Comparison of ENCODE assay signal across 8 mouse cellular contexts in genomic region chr11:20603066-20603812, GRCm38 (mm10).
DNase-seq lines count a peak whose midpoint lies in the region; ATAC-seq and TF ChIP-seq lines count a peak whose summit lies in the region.

No protein-coding gene starts in this region.

- no peak for DNase-seq in kidney, postnatal 14 days
- peak; percentile 85 for DNase-seq in hindbrain, postnatal 0 days (ENCODE audit: low spot score)
- peak; percentile 86 for DNase-seq in mesoderm, embryonic 11.5 days (ENCODE audit: low read depth, low spot score)
- DNase-seq in thymus, postnatal 4 days, result no peak
- DNase-seq in ovary, postnatal 14 days (ENCODE audit: low spot score), result no peak
- DNase-seq in kidney, adult 18-20 months, result no peak

- ATAC-seq in kidney, embryonic 16.5 days (ENCODE audit: low FRiP score, low TSS enrichment), result no peak
- no peak for ATAC-seq in embryonic facial prominence, embryonic 15.5 days (ENCODE audit: insufficient number of reproducible peaks, low FRiP score, low TSS enrichment, low read depth)
- ATAC-seq in hindbrain, postnatal 0 days, result peak; percentile 85

- no peak overlapping the region for H3K4me3 ChIP-seq in kidney, embryonic 16.5 days (ENCODE audit: low read length)
- 0 out of 2 replicates have a peak overlapping the region, but pooled peaks have one; percentile 2 for H3K4me3 ChIP-seq in embryonic facial prominence, embryonic 15.5 days (replicated peaks)
- peak overlapping the region; percentile 23; the same call in 1 of the 2 replicates for H3K4me3 ChIP-seq in hindbrain, postnatal 0 days (ENCODE audit: low read length)

- no peaks in the 10 kb centered on the region for H3K27me3 ChIP-seq in kidney, embryonic 16.5 days (ENCODE audit: insufficient read depth, low read length)
- no peaks in the 10 kb centered on the region for H3K27me3 ChIP-seq in embryonic facial prominence, embryonic 15.5 days
- H3K27me3 ChIP-seq in hindbrain, postnatal 0 days (ENCODE audit: insufficient read depth, low read length), result no peaks in the 10 kb centered on the region

- 0 out of 2 replicates have a peak, but pooled peaks cover 2% of the 10 kb centered on the region for H3K4me1 ChIP-seq in kidney, embryonic 16.5 days (ENCODE audit: insufficient read depth, low read length)
- H3K4me1 ChIP-seq in embryonic facial prominence, embryonic 15.5 days, result peaks cover 7% of the 10 kb centered on the region; the same call in 1 of the 2 replicates
- no peaks in the 10 kb centered on the region for H3K4me1 ChIP-seq in hindbrain, postnatal 0 days (ENCODE audit: insufficient read depth, low read length)

- H3K27ac ChIP-seq in kidney, embryonic 16.5 days (ENCODE audit: low read length), result no peak overlapping the region
- peak overlapping the region; percentile 28; the same call in 1 of the 2 replicates for H3K27ac ChIP-seq in embryonic facial prominence, embryonic 15.5 days (replicated peaks)
- peak overlapping the region; percentile 71 for H3K27ac ChIP-seq in hindbrain, postnatal 0 days

- H3K9ac ChIP-seq in kidney, embryonic 16.5 days (replicated peaks; ENCODE audit: low read length), result no peak overlapping the region
- H3K9ac ChIP-seq in embryonic facial prominence, embryonic 15.5 days, result no peak overlapping the region
- H3K9ac ChIP-seq in hindbrain, postnatal 0 days (replicated peaks; ENCODE audit: low read length), result 0 out of 2 replicates have a peak overlapping the region, but pooled peaks have one; percentile 30

- no peaks in the 10 kb centered on the region for H3K36me3 ChIP-seq in kidney, embryonic 16.5 days (ENCODE audit: insufficient read depth, low read length)
- H3K36me3 ChIP-seq in embryonic facial prominence, embryonic 15.5 days, result no peaks in the 10 kb centered on the region
- no peaks in the 10 kb centered on the region for H3K36me3 ChIP-seq in hindbrain, postnatal 0 days (ENCODE audit: insufficient read depth, low read length)

- H3K9me3 ChIP-seq in kidney, embryonic 16.5 days (ENCODE audit: low read length), result no peaks in the 10 kb centered on the region
- no peaks in the 10 kb centered on the region for H3K9me3 ChIP-seq in embryonic facial prominence, embryonic 15.5 days (replicated peaks)
- no peaks in the 10 kb centered on the region for H3K9me3 ChIP-seq in hindbrain, postnatal 0 days (ENCODE audit: low read length)

- 53% methylated on average over 24 of the region's 24 CpGs for WGBS in kidney, embryonic 16.5 days
- 33% methylated on average over 24 of the region's 24 CpGs for WGBS in embryonic facial prominence, embryonic 15.5 days
- 17% methylated on average over 24 of the region's 24 CpGs for WGBS in hindbrain, postnatal 0 days

- TF ChIP-seq CTCF in hindbrain, postnatal 0 days (IDR thresholded peaks at IDR 0.05; ENCODE audit: low read depth), result no peak

- peak overlapping the region; percentile 24 for H3K4me2 ChIP-seq in kidney, embryonic 16.5 days (replicated peaks; ENCODE audit: low read depth, low read length)
- peak overlapping the region; percentile 38 for H3K4me2 ChIP-seq in embryonic facial prominence, embryonic 15.5 days (replicated peaks)
- H3K4me2 ChIP-seq in hindbrain, postnatal 0 days (ENCODE audit: low read depth, low read length), result peak overlapping the region; percentile 52

Comparison
In these comparisons a context has a peak if more than half of its experiments do, and no peak if none do; other contexts are left out.
1. DNase-seq: peak in hindbrain, postnatal 0 days (single experiment) and mesoderm, embryonic 11.5 days (single experiment); none in kidney, postnatal 14 days (single experiment), thymus, postnatal 4 days (single experiment), ovary, postnatal 14 days (single experiment) and kidney, adult 18-20 months (single experiment).
2. Peak in every context shown above with its lines, with median percentiles within 50 percentile points of each other: H3K4me2 ChIP-seq.